Mouse (Mus musculus) liver, adult 2 months (tissue): ENCODE results near the gene Szrd1. TPM values are rescaled to one million over a fixed set of nuclear protein-coding genes. Genes with fewer than 3 reads are reported as not detected.

Experiments
- DNase-seq: peaks from one replicate; pipeline ENCODE4 v3.0.0-alpha.2; 2011; ENCODE audit warnings: low read depth, low spot score; ENCODE audit errors: extremely low read depth
- H3K27ac ChIP-seq: fragments of 200-500 bp; replicated peaks from 2 replicates; pipeline ENCODE4 v1.5.1; 2012; ENCODE audit warnings: low read depth, mild to moderate bottlenecking, control low read depth, inconsistent platforms, low read length; ENCODE audit not compliant: insufficient read depth
- H3K27me3 ChIP-seq: fragments of 200-500 bp; 2 replicates; pipeline ENCODE4 v1.6.1; 2012; ENCODE audit warnings: mild to moderate bottlenecking, moderate library complexity, low read length, inconsistent platforms; ENCODE audit not compliant: control insufficient read depth, insufficient read depth
- H3K36me3 ChIP-seq: fragments of 200-500 bp; 2 replicates; pipeline ENCODE4 v1.6.1; 2012; ENCODE audit warnings: low read length, inconsistent platforms; ENCODE audit not compliant: control insufficient read depth, insufficient read depth
- H3K4me1 ChIP-seq: fragments of 200-500 bp; 2 replicates; pipeline ENCODE4 v1.6.1; 2011; ENCODE audit warnings: low read length; ENCODE audit not compliant: control insufficient read depth, insufficient read depth
- H3K4me3 ChIP-seq: fragments of 200-500 bp; 2 replicates; pipeline ENCODE4 v1.5.1; 2011; ENCODE audit warnings: low read depth, mild to moderate bottlenecking, control low read depth, low read length, moderate library complexity; ENCODE audit not compliant: insufficient read depth
- H3K79me2 ChIP-seq: fragments of 200-500 bp; 2 replicates; pipeline ENCODE4 v1.6.1; 2012; ENCODE audit warnings: inconsistent platforms, mild to moderate bottlenecking, low read length, moderate library complexity; ENCODE audit not compliant: control insufficient read depth, insufficient read depth
- H3K9ac ChIP-seq: fragments of 200-500 bp; 2 replicates; pipeline ENCODE4 v1.6.1; 2012; ENCODE audit warnings: low read depth, mild to moderate bottlenecking, control low read depth, inconsistent platforms, low read length
- CTCF ChIP-seq: fragments of 200-500 bp; IDR thresholded peaks from 2 replicates; pipeline ENCODE4 v1.5.1; 2011; ENCODE audit warnings: low read depth, low read length, control low read depth
- POLR2A ChIP-seq: fragments of 200-500 bp; IDR thresholded peaks from 2 replicates; pipeline ENCODE4 v1.6.1; 2011; ENCODE audit warnings: low read length, control low read depth; ENCODE audit not compliant: insufficient read depth; ENCODE audit errors: extremely low read depth
- WGBS: fragments of 180-500 bp; shearing (Covaris S2); methylation state at CpG from one replicate; pipeline ENCODE4 v1.1.7; 2018; 5-methylcytosine and 5-hydroxymethylcytosine counted together
- polyA plus RNA-seq: library from polyadenylated mRNA; depleted of rRNA; stranded (reverse); fragments of >200 nt; gene quantifications from 2 replicates; pipeline ENCODE4 v1.2.3, GENCODE M21; 2012
- total RNA-seq: library from RNA; depleted of rRNA; stranded (reverse); fragments of >200 nt; gene quantifications from 2 replicates; pipeline ENCODE4 v1.2.3, GENCODE M21; 2014

Szrd1 gene
- total and polyA plus RNA-seq, 2 experiments = 26.6 to 43.6 TPM

DNA sequence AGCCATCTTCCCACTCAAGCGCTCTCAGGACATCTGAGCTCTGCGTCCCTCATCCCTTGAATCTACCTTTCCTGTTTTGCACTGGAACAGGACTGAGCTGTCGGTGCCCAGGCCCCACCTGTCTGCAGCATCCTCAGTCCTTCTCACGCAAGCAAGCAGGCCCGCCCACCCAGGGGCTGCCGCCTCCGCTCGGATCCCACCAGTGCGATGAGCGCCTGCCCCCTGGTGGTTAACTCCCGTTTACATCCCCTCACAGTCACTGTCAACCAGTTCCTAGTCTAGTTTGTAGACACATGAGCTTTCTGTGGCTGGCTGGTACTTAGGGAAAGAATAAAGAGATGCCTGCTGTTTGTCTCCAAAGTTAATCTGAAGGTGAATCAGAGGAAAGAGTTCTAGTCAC is 18.9 kb downstream of the Szrd1 start:
- DNase-seq = no peak
- H3K27me3 ChIP-seq = no peaks in the 10 kb centered on the region
- 60% methylated on average over 11 of the region's 11 CpGs for WGBS

DNA sequence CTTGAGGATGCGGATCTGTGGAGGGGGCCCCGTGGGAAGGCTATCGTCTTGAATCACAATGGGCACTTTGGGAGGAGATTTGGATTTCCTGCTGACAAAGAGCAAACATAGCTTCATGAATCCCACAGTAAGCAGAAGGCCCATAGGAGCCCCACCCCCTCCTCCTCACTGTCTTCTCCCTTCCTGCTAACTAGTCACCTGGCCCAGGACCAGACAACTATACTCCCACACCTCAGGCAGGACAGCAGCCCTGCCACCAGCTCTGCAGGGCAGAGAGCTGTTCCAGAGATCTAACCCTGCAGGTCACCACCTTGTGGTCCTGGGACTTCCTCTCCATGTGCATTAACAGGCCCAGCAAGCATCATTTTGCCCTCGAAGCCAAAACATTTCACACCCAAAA is 20.9 kb downstream of the Szrd1 start:
- no peak overlapping the region for H3K4me3 ChIP-seq
- H3K9ac ChIP-seq = no peak overlapping the region
- H3K27me3 ChIP-seq = no peaks in the 10 kb centered on the region
- TF ChIP-seq POLR2A (no peak), CTCF (no peak)
- no peak overlapping the region for H3K27ac ChIP-seq
- peaks cover 5% of the 10 kb centered on the region; the same call in 1 of the 2 replicates for H3K4me1 ChIP-seq
- peaks cover 20% of the 10 kb centered on the region; the same call in 1 of the 2 replicates for H3K79me2 ChIP-seq
- peaks cover 9% of the 10 kb centered on the region; the same call in 1 of the 2 replicates for H3K36me3 ChIP-seq
- no peak for DNase-seq
- 53% methylated on average over 4 of the region's 4 CpGs for WGBS

More for the DNA sequence above, 18.9 kb downstream of the Szrd1 start:
- no peak overlapping the region for H3K27ac ChIP-seq
- TF ChIP-seq POLR2A = no peak
- peak; percentile 61 for TF ChIP-seq CTCF
- H3K9ac ChIP-seq = no peak overlapping the region
- peaks cover 33% of the 10 kb centered on the region for H3K79me2 ChIP-seq
- H3K4me1 ChIP-seq = peaks cover 10% of the 10 kb centered on the region
- H3K4me3 ChIP-seq = no peak overlapping the region
- H3K36me3 ChIP-seq = peaks cover 4% of the 10 kb centered on the region; the same call in 1 of the 2 replicates

DNA sequence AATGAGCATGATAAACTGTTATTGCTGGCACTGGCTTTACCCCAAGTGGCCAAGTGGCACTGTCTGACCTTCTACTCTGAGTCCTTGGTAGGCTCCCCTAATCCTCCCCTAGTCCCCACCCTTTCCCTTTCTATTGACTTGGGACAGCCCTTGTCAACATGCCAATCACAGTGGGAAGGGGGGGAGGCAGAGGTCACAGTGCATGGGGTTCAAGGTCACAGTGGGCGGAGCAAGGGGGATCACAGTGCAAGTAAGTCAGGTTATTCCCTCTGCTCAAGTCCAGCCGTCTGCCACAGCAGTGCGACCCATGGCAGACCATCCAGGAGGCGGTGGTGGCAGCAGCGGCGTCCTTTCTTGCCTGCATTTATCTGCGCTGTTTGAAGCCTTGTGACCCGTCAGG is 24.2 kb downstream of the Szrd1 start:
- Histone ChIP-seq H3K4me1 (no peaks in the 10 kb centered on the region), H3K27ac (no peak overlapping the region), H3K79me2 (peaks cover 4% of the 10 kb centered on the region; the same call in 1 of the 2 replicates), H3K27me3 (no peaks in the 10 kb centered on the region), H3K4me3 (no peak overlapping the region), H3K36me3 (peaks cover 9% of the 10 kb centered on the region; the same call in 1 of the 2 replicates), H3K9ac (no peak overlapping the region)
- no peak for TF ChIP-seq CTCF
- no peak for TF ChIP-seq POLR2A
- peak; percentile 47 for DNase-seq
- 74% methylated on average over 8 of the region's 8 CpGs for WGBS

DNA sequence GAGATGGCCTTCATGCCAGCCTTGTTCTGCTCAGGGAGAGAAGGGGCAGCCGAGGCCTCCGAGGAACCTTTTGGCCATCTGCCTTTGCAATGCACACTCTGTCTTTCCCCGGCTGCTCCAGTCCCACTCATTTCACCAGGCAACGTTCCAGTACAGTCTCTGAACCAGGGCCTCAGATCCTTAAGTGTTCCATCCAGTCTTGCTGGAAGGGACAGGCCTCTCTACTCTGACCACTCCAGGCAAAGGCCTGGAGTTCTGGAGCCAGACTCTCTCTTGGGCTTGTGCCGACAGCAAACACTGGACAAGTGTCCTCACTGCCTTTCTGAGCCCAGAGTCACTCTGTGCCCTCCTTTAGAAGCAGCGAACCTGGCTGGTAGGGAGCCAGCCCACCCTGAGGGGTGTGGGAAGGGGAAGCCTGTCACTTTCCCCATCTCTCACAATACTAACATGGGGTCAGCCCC is 25.0 kb downstream of the Szrd1 start:
- Histone ChIP-seq H3K27ac (no peak overlapping the region), H3K79me2 (no peaks in the 10 kb centered on the region; the same call in 1 of the 2 replicates), H3K9ac (no peak overlapping the region), H3K4me1 (no peaks in the 10 kb centered on the region), H3K27me3 (no peaks in the 10 kb centered on the region), H3K4me3 (no peak overlapping the region), H3K36me3 (peaks cover 9% of the 10 kb centered on the region; the same call in 1 of the 2 replicates)
- DNase-seq = no peak
- no peak for TF ChIP-seq POLR2A
- no peak for TF ChIP-seq CTCF
- 95% methylated on average over 6 of the region's 6 CpGs for WGBS

DNA sequence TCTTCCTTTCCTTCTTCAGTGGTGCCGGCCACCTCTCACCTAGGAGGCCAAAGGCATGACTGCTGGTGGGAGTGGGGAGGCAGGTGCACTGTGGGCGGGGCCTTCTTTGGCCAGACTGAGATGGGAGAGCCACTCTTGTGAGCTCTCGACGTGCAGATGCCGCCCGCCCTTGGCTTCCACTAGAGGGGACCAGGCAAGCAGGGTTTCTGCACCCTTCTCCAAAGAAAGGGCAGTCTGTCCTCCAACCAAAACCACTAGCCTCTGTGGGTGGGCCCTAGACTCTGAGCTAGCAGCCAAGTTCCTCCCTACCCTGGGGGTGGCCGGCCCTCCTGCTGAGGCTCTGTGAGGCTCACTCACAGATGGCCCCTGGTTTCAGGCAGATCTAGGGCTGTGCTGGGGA is 25.7 kb downstream of the Szrd1 start:
- Histone ChIP-seq H3K9ac (no peak overlapping the region), H3K36me3 (peaks cover 9% of the 10 kb centered on the region; the same call in 1 of the 2 replicates), H3K27ac (no peak overlapping the region), H3K27me3 (no peaks in the 10 kb centered on the region), H3K79me2 (no peaks in the 10 kb centered on the region), H3K4me1 (no peaks in the 10 kb centered on the region), H3K4me3 (no peak overlapping the region)
- TF ChIP-seq POLR2A (no peak), CTCF (no peak)
- 86% methylated on average over 7 of the region's 7 CpGs for WGBS
- no peak for DNase-seq

DNA sequence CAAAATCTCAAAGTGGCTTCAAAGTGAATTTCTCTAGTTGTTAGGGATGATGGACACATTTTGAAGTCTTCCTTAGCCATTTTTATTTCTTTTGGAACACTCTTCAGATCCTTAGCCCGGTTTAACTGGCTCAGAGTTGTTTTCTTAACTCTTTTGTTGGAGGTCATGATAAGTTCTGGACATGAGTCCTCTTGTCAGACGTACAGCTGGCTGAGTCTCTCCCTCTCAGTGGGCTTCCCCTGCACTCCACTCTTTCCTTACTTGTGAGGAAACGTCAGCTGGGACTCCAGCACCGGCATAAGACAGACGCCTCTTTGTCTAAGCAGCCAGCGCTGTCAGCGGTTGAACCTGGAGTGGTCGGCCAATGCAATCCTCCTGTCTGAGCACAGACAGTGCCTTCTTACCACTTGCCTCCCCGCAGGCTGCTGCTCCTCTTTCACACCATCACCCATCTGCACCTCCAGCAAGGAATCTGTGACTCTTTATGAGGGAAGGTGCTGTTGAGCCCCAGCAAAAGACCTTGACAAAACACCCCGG is 31.3 kb downstream of the Szrd1 start:
- DNase-seq = no peak
- no peak for TF ChIP-seq CTCF
- TF ChIP-seq POLR2A = no peak
- WGBS = 52% methylated on average over 10 of the region's 10 CpGs

More for the DNA sequence above, 31.3 kb downstream of the Szrd1 start:
- Histone ChIP-seq H3K9ac (no peak overlapping the region), H3K27ac (no peak overlapping the region), H3K27me3 (no peaks in the 10 kb centered on the region), H3K4me1 (no peaks in the 10 kb centered on the region), H3K36me3 (no peaks in the 10 kb centered on the region), H3K4me3 (no peak overlapping the region), H3K79me2 (no peaks in the 10 kb centered on the region)
